In the genomic region with DNA sequence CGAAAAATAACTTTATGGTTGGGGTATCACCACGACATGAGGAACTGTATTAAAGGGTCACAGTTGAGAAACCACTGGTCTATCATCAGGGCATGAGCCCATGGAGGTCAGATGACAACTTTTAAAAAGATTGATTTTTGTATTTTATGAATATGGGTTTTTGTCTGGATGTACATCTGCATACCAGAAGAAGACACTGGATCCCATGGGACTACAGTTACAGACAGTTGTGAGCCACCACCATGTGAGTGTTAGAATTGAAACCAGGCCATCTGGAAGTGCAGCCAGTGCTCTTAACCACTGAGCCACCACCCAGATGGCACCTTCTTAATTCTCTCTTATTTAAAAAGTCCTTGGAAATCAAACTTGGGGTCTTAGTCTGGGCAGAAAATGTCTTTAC, we compare ENCODE assay signal across 18 mouse cellular contexts. TPM values are rescaled to one million over a fixed set of nuclear protein-coding genes. Genes with fewer than 3 reads are reported as not detected.
"Had no signal": no experiment of that assay in that cellular context is flagged by ENCODE, and none has a peak within 500 bp of the region (broad histone marks: within the 10 kb centered on the region; RNA-seq: fewer than 3 reads in every experiment).

No protein-coding gene starts in this region.

- H3K4me1 ChIP-seq: intestine, embryonic 15.5 days; limb, embryonic 15.5 days; lung, embryonic 15.5 days; midbrain, embryonic 13.5 days had no signal

- H3K9ac ChIP-seq: intestine, embryonic 15.5 days; limb, embryonic 12.5 days; limb, embryonic 15.5 days; liver, embryonic 13.5 days; lung, embryonic 15.5 days; midbrain, embryonic 13.5 days had no signal

- H3K4me3 ChIP-seq: intestine, embryonic 15.5 days; limb, embryonic 12.5 days; limb, embryonic 15.5 days; lung, embryonic 15.5 days; midbrain, embryonic 10.5 days; midbrain, embryonic 13.5 days; myocyte had no signal

- H3K27ac ChIP-seq: intestine, embryonic 15.5 days; left cerebral cortex, adult 2 months; limb, embryonic 12.5 days; limb, embryonic 15.5 days; liver, embryonic 13.5 days; lung, embryonic 15.5 days; midbrain, embryonic 10.5 days; midbrain, embryonic 13.5 days had no signal

- H3K4me2 ChIP-seq: intestine, embryonic 15.5 days; limb, embryonic 12.5 days; limb, embryonic 15.5 days; midbrain, embryonic 13.5 days had no signal

- H3K9me3 ChIP-seq: intestine, embryonic 15.5 days; limb, embryonic 15.5 days; midbrain, embryonic 13.5 days had no signal

- H3K27me3 ChIP-seq: intestine, embryonic 15.5 days; limb, embryonic 12.5 days; limb, embryonic 15.5 days; liver, embryonic 13.5 days; lung, embryonic 15.5 days; midbrain, embryonic 13.5 days had no signal

- H3K36me3 ChIP-seq: intestine, embryonic 15.5 days; limb, embryonic 12.5 days; limb, embryonic 15.5 days; liver, embryonic 13.5 days; lung, embryonic 15.5 days; midbrain, embryonic 10.5 days; midbrain, embryonic 13.5 days had no signal

- ATAC-seq: intestine, embryonic 15.5 days; midbrain, embryonic 13.5 days; midbrain, embryonic 16.5 days had no signal

- DNase-seq: kidney, adult 11 months; kidney, adult 8-10 months; kidney, postnatal 14 days; kidney, postnatal 4 days; layer of hippocampus, adult 9-11 months; layer of hippocampus, postnatal 36 days; left cerebral cortex, postnatal 4 days; liver, embryonic 13.5 days had no signal

RNA-seq across cellular contexts. Expression of a gene that starts 24.2 kb away (rescaled TPM):
- total RNA-seq: layer of hippocampus, adult 18-20 months; layer of hippocampus, postnatal 36 days; left cerebral cortex, adult 2 months had no signal
